9 mouse cellular contexts compared by ENCODE assay signal in genomic region chr6:136847790-136848189, GRCm38 (mm10). TPM values are rescaled to one million over a fixed set of nuclear protein-coding genes. Genes with fewer than 3 reads are reported as not detected.
A peak's percentile ranks its signal among the peaks of the same experiment; 100 is the strongest.
DNase-seq lines count a peak whose midpoint lies in the region; ATAC-seq and TF ChIP-seq lines count a peak whose summit lies in the region.
"Had no signal": no experiment of that assay in that cellular context is flagged by ENCODE, and none has a peak within 500 bp of the region (broad histone marks: within the 10 kb centered on the region; RNA-seq: fewer than 3 reads in every experiment).

No protein-coding gene starts in this region.

- no peaks in the 10 kb centered on the region for H3K27me3 ChIP-seq in liver, embryonic 11.5 days (replicated peaks; ENCODE audit: control insufficient read depth, insufficient read depth, low read length)

- TF ChIP-seq POLR2A in bone marrow, adult 2 months (IDR thresholded peaks at IDR 0.05; ENCODE audit: borderline replicate concordance, control insufficient read depth, low read depth, low read length) = no peak

- H3K36me3 ChIP-seq in ES-E14 (ENCODE audit: control insufficient read depth, insufficient read depth, low read length, poor library complexity, severe bottlenecking) = no peaks in the 10 kb centered on the region
- H3K36me3 ChIP-seq in liver, embryonic 11.5 days (ENCODE audit: control insufficient read depth, insufficient read depth, low read length) = no peaks in the 10 kb centered on the region; the same call in 1 of the 2 replicates

- H3K9ac ChIP-seq in ES-E14 (ENCODE audit: insufficient read depth, low read depth, low read length, poor library complexity, severe bottlenecking) = no peak overlapping the region
- no peak overlapping the region for H3K9ac ChIP-seq in liver, embryonic 11.5 days (ENCODE audit: low read depth, low read length)

- no peak overlapping the region for H3K4me3 ChIP-seq in layer of hippocampus, adult 2 months
- no peak overlapping the region for H3K4me3 ChIP-seq in ES-E14 (ENCODE audit: insufficient read depth in 1 of 2, low read depth in 1 of 2, low read length in 2 of 2, poor library complexity in 1 of 2, severe bottlenecking in 1 of 2)
- no peak overlapping the region for H3K4me3 ChIP-seq in bone marrow, adult 2 months (replicated peaks; ENCODE audit: control insufficient read depth, low read depth, low read length)
- H3K4me3 ChIP-seq in liver, embryonic 11.5 days (ENCODE audit: low read depth, low read length) = no peak overlapping the region
- H3K4me3 ChIP-seq: erythroblast, embryonic 14.5 days had no signal

- H3K4me2 ChIP-seq in liver, embryonic 11.5 days = peak overlapping the region; percentile 16

- peak in 1 of 2 experiments; percentile 50 for DNase-seq in layer of hippocampus, adult 2 months (ENCODE audit: low spot score in 2 of 2)
- no peak for DNase-seq in layer of hippocampus, adult 9-10 months (ENCODE audit: low spot score)
- DNase-seq in ES-E14 (ENCODE audit: low read depth, low spot score) (peak; percentile 64), MN1 (ENCODE audit: low spot score) (no peak)
- peak; percentile 47 to 73 for DNase-seq in heart, postnatal 10 days
- no peak for DNase-seq in liver, embryonic 11.5 days (ENCODE audit: low spot score)
- DNase-seq in retina, postnatal 7 days (ENCODE audit: low read depth, low spot score) = peak; percentile 25

- H3K27ac ChIP-seq in layer of hippocampus, adult 2 months = no peak overlapping the region
- H3K27ac ChIP-seq in ES-E14 (ENCODE audit: insufficient read depth, low read depth, low read length, poor library complexity, severe bottlenecking) = no peak overlapping the region
- no peak overlapping the region for H3K27ac ChIP-seq in bone marrow, adult 2 months (ENCODE audit: control insufficient read depth, insufficient read depth, low read depth, low read length, poor library complexity)
- peak overlapping the region; percentile 64; the same call in 1 of the 2 replicates for H3K27ac ChIP-seq in liver, embryonic 11.5 days (ENCODE audit: low read depth, low read length)

- H3K4me1 ChIP-seq in ES-E14 (ENCODE audit: control insufficient read depth in 2 of 2, insufficient read depth in 2 of 2, low read length in 2 of 2, poor library complexity in 1 of 2) = no peaks in the 10 kb centered on the region; a peak in 1 of 4 replicates
- peaks cover 4% of the 10 kb centered on the region for H3K4me1 ChIP-seq in bone marrow, adult 2 months (ENCODE audit: control insufficient read depth, insufficient read depth, low read length)
- H3K4me1 ChIP-seq in liver, embryonic 11.5 days (replicated peaks; ENCODE audit: control insufficient read depth, insufficient read depth, low read length) = peaks cover 20% of the 10 kb centered on the region

- peak; percentile 85 for TF ChIP-seq CTCF in layer of hippocampus, adult 2 months (conservative IDR thresholded peaks at IDR 0.05)
- peak; percentile 85 for TF ChIP-seq CTCF in bone marrow, adult 2 months (IDR thresholded peaks at IDR 0.05; ENCODE audit: control insufficient read depth, insufficient read depth, low read length)

- in situ Hi-C loops in ES-E14 (cut with MboI; ENCODE audit: low sequenced_read_pairs in 2 of 2, unreplicated experiment in 2 of 2) = no loop called here

- no peaks in the 10 kb centered on the region for H3K9me3 ChIP-seq in ES-E14 (ENCODE audit: control insufficient read depth, insufficient read depth, low read depth, low read length)
- H3K9me3 ChIP-seq in liver, embryonic 11.5 days (ENCODE audit: control insufficient read depth, low read length) = no peaks in the 10 kb centered on the region

- 20% methylated on average over 2 of the region's 2 CpGs for WGBS in bone marrow, adult 2 months
- WGBS in liver, embryonic 11.5 days = 23% methylated on average over 2 of the region's 2 CpGs

- ATAC-seq in liver, embryonic 11.5 days (replicated peaks; ENCODE audit: low FRiP score) = peak; percentile 63

- intact Hi-C loops in heart, postnatal 10 days (cut with DNase I) = no loop called here

TF ChIP-seq in ES-E14, 5 proteins besides CTCF, POLR2A, EP300 and RAD21:
- no peak for TF ChIP-seq MAFK (IDR thresholded peaks at IDR 0.05; ENCODE audit: insufficient read depth, low read depth, low read length)
- no peak for TF ChIP-seq ZC3H11A (IDR thresholded peaks at IDR 0.05; ENCODE audit: borderline replicate concordance, low read depth, low read length)
- no peak for TF ChIP-seq HCFC1 (IDR thresholded peaks at IDR 0.05; ENCODE audit: borderline replicate concordance, insufficient read depth, low read length)
- TF ChIP-seq ZNF384 (IDR thresholded peaks at IDR 0.05; ENCODE audit: low read depth, low read length) = no peak
- TF ChIP-seq CHD2 (IDR thresholded peaks at IDR 0.05; ENCODE audit: low read depth, low read length) = no peak

RNA-seq across cellular contexts. Expression of gene Art4, which starts 9.7 kb away (rescaled TPM):
- total RNA-seq in layer of hippocampus, adult 2 months (2021) = not detected
- total RNA-seq in ES-E14 (2012; rRNA removed) = 0.32 TPM in 1 of 2 replicates, not detected in the other
- 18.5 and 20.6 TPM in 2 replicates for polyA plus RNA-seq in bone marrow, adult 2 months (2011; ENCODE audit: insufficient read depth, insufficient read length, low replicate concordance, missing spikeins)
- total RNA-seq in heart, postnatal 10 days (2021) = 10 to 100 TPM; 11.9 to 13.2 TPM
- 8.7 and 11.1 TPM in 2 replicates for polyA plus RNA-seq in liver, embryonic 11.5 days (2014; fragmentation: Nextera tagmentation; extraction: Ambion mirVana)

RNA-seq across cellular contexts. Expression of gene Smco3, which starts 12.5 kb away (rescaled TPM):
- 1 to 10 TPM; 5.8 to 7.9 TPM for total RNA-seq in layer of hippocampus, adult 2 months (2021)
- total RNA-seq in ES-E14 (2012; rRNA removed) = not detected in 2 replicates
- 0.95 and 1.9 TPM in 2 replicates for polyA plus RNA-seq in bone marrow, adult 2 months (2011; ENCODE audit: insufficient read depth, insufficient read length, low replicate concordance, missing spikeins)
- total RNA-seq in heart, postnatal 10 days (2021) = under 1 TPM; 0.17 TPM
- not detected in 2 replicates for polyA plus RNA-seq in liver, embryonic 11.5 days (2014; fragmentation: Nextera tagmentation; extraction: Ambion mirVana)
- polyA plus RNA-seq: erythroblast, embryonic 14.5 days had no signal

RNA-seq across cellular contexts. Expression of gene Wbp11, which starts 19.8 kb away (rescaled TPM):
- total RNA-seq in layer of hippocampus, adult 2 months (2021) = 100 to 1,000 TPM; 134 to 138 TPM
- 33.5 and 41.7 TPM in 2 replicates for total RNA-seq in ES-E14 (2012; rRNA removed)
- 38.3 and 48.2 TPM in 2 replicates for polyA plus RNA-seq in bone marrow, adult 2 months (2011; ENCODE audit: insufficient read depth, insufficient read length, low replicate concordance, missing spikeins)
- 10 to 100 TPM; 79.6 to 85.0 TPM for total RNA-seq in heart, postnatal 10 days (2021)
- 165 and 168 TPM in 2 replicates for polyA plus RNA-seq in liver, embryonic 11.5 days (2014; fragmentation: Nextera tagmentation; extraction: Ambion mirVana)

RNA-seq across cellular contexts. Expression of gene BC049715, which starts 20.4 kb away (rescaled TPM):
- 1 to 10 TPM; 3.8 to 5.4 TPM for total RNA-seq in layer of hippocampus, adult 2 months (2021)
- 0.90 and 1.2 TPM in 2 replicates for total RNA-seq in ES-E14 (2012; rRNA removed)
- not detected in 2 replicates for polyA plus RNA-seq in bone marrow, adult 2 months (2011; ENCODE audit: insufficient read depth, insufficient read length, low replicate concordance, missing spikeins)
- 1 to 10 TPM; 1.0 to 1.8 TPM for total RNA-seq in heart, postnatal 10 days (2021)
- 2.3 and 2.6 TPM in 2 replicates for polyA plus RNA-seq in liver, embryonic 11.5 days (2014; fragmentation: Nextera tagmentation; extraction: Ambion mirVana)

RNA-seq across cellular contexts. Expression of gene Mgp, which starts 27.8 kb away (rescaled TPM):
- total RNA-seq in layer of hippocampus, adult 2 months (2021) = 10 to 100 TPM; 23.1 to 29.1 TPM
- total RNA-seq in ES-E14 (2012; rRNA removed) = not detected in 2 replicates
- polyA plus RNA-seq in bone marrow, adult 2 months (2011; ENCODE audit: insufficient read depth, insufficient read length, low replicate concordance, missing spikeins) = 43.9 and 117 TPM in 2 replicates
- 100 to 1,000 TPM; 312 to 380 TPM for total RNA-seq in heart, postnatal 10 days (2021)
- polyA plus RNA-seq in liver, embryonic 11.5 days (2014; fragmentation: Nextera tagmentation; extraction: Ambion mirVana) = 7.7 and 8.2 TPM in 2 replicates
- polyA plus RNA-seq: erythroblast, embryonic 14.5 days had no signal

Comparison
In these comparisons a context has a peak if more than half of its experiments do, and no peak if none do; other contexts are left out.
1. DNase-seq: peak in ES-E14 (single experiment), heart, postnatal 10 days (2 of 2) and retina, postnatal 7 days (single experiment); none in layer of hippocampus, adult 9-10 months (single experiment), liver, embryonic 11.5 days (single experiment) and MN1 (single experiment).